ENCODE assay signal across 1 mouse cellular context in genomic region chr7:137438962-137439361, GRCm38 (mm10).
A peak's percentile ranks its signal among the peaks of the same experiment; 100 is the strongest.
TF ChIP-seq lines count a peak whose summit lies in the region.

No protein-coding gene starts in this region.

TF ChIP-seq in CH12.LX, 34 proteins besides CTCF, POLR2A, EP300 and RAD21:
- TF ChIP-seq IRF4 (IDR thresholded peaks at IDR 0.05; ENCODE audit: low read depth, low read length) (0 out of 2 replicates have a peak, but pooled peaks have one; percentile 30), TBP (conservative IDR thresholded peaks at IDR 0.05; ENCODE audit: low read depth, low read length) (peak; percentile 89), TCF12 (IDR thresholded peaks at IDR 0.05; ENCODE audit: low read depth, low read length) (peak; percentile 54), MAX (IDR thresholded peaks at IDR 0.05; ENCODE audit: low read length) (0 out of 2 replicates have a peak, but pooled peaks have one; percentile 18), CHD1 (IDR thresholded peaks at IDR 0.05; ENCODE audit: low read depth, low read length) (peak; percentile 33; the same call in 1 of the 2 replicates), ELF1 (IDR thresholded peaks at IDR 0.05; ENCODE audit: low read depth, low read length) (0 out of 2 replicates have a peak, but pooled peaks have one; percentile 30)
